Mouse (Mus musculus): Measurements from ENCODE around the gene Pigr. TPM values are rescaled to one million over a fixed set of nuclear protein-coding genes. Genes with fewer than 3 reads are reported as not detected.

Pigr gene
- polyA plus RNA-seq, 1 experiment from 2014 or later: not detected

DNA sequence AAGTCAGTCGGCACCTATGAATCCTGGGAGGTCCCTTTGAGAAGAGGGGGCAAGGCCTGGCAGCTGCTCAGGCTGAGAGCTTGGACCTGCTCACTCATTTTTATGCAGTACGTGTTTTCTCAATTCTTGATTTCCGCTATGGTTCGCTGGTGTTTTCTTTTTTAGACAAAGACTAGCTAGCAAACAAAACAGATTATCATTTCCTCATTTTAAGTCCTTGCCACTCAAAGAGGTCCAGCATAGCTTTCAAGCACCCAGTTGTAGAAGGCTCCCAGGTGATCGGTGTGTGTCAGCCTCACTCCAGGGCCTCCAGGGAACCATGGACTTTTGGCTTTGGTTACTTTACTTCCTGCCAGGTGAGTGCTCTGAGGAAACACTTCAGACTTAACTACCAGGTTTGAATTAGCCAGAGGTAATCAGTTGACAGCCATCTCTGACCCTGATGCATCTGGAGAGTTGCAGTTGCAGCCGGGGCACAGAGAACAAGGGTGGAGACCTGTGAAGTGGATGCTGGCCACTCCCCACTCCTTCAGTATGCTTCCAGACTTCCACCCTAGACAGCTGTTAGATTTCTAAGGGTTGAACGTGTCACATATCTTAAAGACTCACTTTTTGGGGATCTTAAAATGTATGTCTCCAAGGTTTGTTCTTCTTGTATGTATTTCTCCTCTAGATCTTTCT lies 39.2 kb downstream of the Pigr start, which contains the start of gene Fcmr:
Fcmr (plus strand) TSS at position 129 of the 681 bp plus-strand sequence.
- WGBS: 69% methylated on average over 7 of the region's 7 CpGs
- no peak for ATAC-seq (replicated peaks)
- no peak within 1 kb of the TSS for H3K4me2 ChIP-seq (replicated peaks)

DNA sequence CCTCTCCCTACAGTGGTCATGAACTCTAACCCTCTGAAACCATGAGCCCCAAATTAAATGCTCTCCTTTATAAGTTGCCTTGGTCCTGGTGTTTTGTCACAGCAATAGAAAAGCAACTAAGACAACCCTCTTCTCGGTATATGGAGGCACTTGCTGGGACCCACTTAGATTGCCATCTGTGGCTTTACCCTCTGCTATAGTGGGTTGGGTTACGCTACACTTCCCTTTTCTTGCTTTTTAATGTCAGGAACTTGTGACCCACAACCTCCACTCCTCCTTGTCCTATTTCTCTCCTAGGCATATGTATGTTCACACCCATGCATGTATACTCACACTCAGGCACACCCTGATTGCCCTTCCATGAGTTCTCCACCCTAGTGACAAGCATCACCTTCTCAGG lies 46.4 kb downstream of the Pigr start:
- WGBS: 92% methylated on average over 2 of the region's 2 CpGs
- Histone ChIP-seq H3K4me3 (no peak overlapping the region), H3K9ac (replicated peaks) (no peak overlapping the region), H3K27ac (replicated peaks) (no peak overlapping the region), H3K36me3 (no peaks in the 10 kb centered on the region), H3K27me3 (peaks cover 6% of the 10 kb centered on the region), H3K4me1 (peaks cover 3% of the 10 kb centered on the region; the same call in 1 of the 2 replicates), H3K9me3 (no peaks in the 10 kb centered on the region), H3K4me2 (replicated peaks) (no peak overlapping the region)
- no peak for ATAC-seq (replicated peaks)

More for the DNA sequence above, 39.2 kb downstream of the Pigr start, which contains the start of gene Fcmr:
- H3K4me1 ChIP-seq: no peaks in the 10 kb centered on the region
- H3K9me3 ChIP-seq: no peaks in the 10 kb centered on the region
- H3K4me3 ChIP-seq: no peak within 1 kb of the TSS
- no peaks in the 10 kb centered on the region for H3K36me3 ChIP-seq
- H3K27me3 ChIP-seq: no peaks in the 10 kb centered on the region
- H3K27ac ChIP-seq (replicated peaks): no peak within 1 kb of the TSS
- no peak within 1 kb of the TSS for H3K9ac ChIP-seq (replicated peaks)

DNA sequence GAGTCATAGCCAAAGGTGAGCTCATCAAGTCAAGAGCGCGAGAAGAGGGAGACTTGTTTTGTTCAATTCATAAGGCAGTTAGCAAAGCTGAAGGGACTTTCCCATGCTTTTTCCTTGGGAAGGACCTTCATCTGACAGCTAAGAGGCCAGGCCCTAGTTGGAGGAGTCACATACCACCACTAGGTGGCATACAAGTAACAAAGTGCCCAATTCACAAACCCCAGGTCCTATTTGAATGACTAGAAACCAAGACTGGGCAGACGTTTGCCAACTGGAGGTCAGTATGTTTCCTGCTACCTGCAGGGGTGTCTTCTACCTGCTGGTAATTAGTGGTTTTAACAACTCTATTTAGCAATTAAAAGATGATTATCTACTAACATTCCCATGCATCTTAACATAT lies 48.7 kb downstream of the Pigr start:
- Histone ChIP-seq H3K4me1 (peaks cover 6% of the 10 kb centered on the region; the same call in 1 of the 2 replicates), H3K27me3 (peaks cover 8% of the 10 kb centered on the region), H3K27ac (replicated peaks) (no peak overlapping the region), H3K4me2 (replicated peaks) (no peak overlapping the region), H3K4me3 (no peak overlapping the region), H3K36me3 (no peaks in the 10 kb centered on the region), H3K9ac (replicated peaks) (no peak overlapping the region), H3K9me3 (no peaks in the 10 kb centered on the region)
- ATAC-seq (replicated peaks): 0 out of 2 replicates have a peak, but pooled peaks have one; percentile 41
- 40% methylated on average over 3 of the region's 3 CpGs for WGBS

DNA sequence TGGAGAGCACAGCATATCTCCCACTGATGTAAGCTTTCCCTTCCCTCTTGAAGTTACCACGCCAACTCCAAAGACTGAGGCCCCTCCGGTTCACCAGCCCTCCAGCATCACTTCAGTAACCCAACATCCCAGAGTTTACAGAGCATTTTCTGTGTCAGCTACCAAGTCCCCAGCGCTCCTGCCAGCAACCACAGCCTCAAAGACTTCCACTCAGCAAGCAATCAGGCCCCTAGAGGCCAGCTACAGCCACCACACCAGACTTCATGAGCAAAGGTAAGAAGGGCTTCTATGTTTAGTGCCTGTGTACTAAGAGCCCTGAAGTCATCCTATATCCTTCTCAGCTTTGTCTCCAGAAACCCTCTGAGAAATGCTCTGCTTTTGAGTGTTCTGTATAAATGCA lies 49.4 kb downstream of the Pigr start:
- WGBS: 77% methylated on average over 3 of the region's 3 CpGs
- Histone ChIP-seq H3K4me3 (no peak overlapping the region), H3K4me2 (replicated peaks) (no peak overlapping the region), H3K9ac (replicated peaks) (no peak overlapping the region), H3K4me1 (peaks cover 6% of the 10 kb centered on the region; the same call in 1 of the 2 replicates), H3K27ac (replicated peaks) (no peak overlapping the region), H3K36me3 (no peaks in the 10 kb centered on the region), H3K27me3 (peaks cover 8% of the 10 kb centered on the region), H3K9me3 (no peaks in the 10 kb centered on the region)
- ATAC-seq (replicated peaks): no peak

DNA sequence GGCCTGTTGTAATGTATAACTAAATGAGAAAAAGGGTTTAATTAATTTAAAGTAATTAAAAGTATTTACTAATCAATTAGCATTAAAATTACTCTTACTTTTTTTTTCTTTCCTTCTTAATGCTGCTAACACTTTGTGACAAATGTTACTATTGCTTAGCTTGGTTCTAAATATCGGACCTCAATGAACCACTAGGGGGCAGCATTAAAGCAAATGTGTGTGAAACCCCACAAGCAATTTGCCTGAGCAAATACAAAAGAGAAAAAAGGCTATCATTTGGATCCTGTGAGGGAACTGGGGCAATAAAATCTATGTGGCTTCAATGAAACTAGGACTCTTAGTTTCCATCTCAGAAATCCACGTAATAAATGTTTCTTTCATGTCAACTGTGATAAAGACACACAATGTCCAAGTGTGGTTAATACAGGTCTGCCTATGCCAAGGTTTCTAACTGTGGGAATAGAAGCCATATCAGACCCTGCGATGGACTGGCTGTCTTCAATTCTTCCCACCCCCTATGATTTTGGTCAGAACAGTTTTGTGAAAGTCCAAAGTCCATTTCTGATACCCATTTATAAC lies 50.5 kb downstream of the Pigr start:
- Histone ChIP-seq H3K4me1 (peaks cover 6% of the 10 kb centered on the region; the same call in 1 of the 2 replicates), H3K9me3 (no peaks in the 10 kb centered on the region), H3K27me3 (peaks cover 8% of the 10 kb centered on the region), H3K27ac (replicated peaks) (no peak overlapping the region), H3K9ac (replicated peaks) (no peak overlapping the region), H3K4me2 (replicated peaks) (no peak overlapping the region), H3K4me3 (no peak overlapping the region), H3K36me3 (no peaks in the 10 kb centered on the region)
- ATAC-seq (replicated peaks): peak; percentile 45; the same call in 1 of the 2 replicates
- WGBS: 22% methylated on average over 3 of the region's 3 CpGs

DNA sequence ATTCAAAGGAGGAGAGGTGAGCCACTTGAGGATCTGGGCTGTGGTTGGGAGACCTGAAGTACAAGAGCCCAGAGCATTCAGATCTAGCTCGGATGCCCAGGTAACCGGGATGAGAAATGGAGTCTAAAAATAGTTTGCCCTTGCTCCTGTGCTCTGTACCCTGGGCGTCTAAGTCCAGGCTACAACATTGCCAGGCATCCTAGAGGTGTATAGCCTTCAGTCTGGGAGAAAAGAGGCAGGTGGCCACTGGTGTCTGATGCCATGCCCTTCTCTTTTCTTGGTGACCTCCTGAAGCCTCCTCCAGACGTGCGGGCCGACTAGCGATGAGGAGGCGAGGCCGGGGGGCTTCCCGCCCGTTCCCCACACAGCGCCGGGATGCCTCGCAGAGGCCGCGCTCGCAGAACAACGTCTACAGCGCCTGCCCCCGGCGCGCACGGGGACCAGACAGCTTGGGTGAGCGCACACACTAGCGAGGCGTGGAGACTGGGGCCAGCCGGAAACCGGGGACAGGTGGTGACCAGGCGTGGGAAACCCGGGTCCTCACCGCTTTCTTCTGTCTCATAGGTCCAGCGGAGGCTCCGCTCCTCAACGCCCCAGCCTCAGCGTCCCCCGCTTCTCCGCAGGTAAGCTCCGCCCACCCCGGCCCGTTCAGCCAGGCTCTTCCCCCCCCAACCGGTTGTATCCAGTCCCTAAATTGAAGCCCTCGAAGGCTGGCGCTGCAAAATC lies 51.6 kb downstream of the Pigr start:
- Histone ChIP-seq H3K27ac (replicated peaks) (no peak overlapping the region), H3K4me1 (peaks cover 6% of the 10 kb centered on the region; the same call in 1 of the 2 replicates), H3K36me3 (no peaks in the 10 kb centered on the region), H3K9me3 (no peaks in the 10 kb centered on the region), H3K4me3 (peak overlapping the region; percentile 45), H3K9ac (replicated peaks) (peak overlapping the region; percentile 46), H3K4me2 (replicated peaks) (peak overlapping the region; percentile 78), H3K27me3 (peaks cover 8% of the 10 kb centered on the region)
- peak; percentile 75 for ATAC-seq (replicated peaks)
- WGBS: 3% methylated on average over 43 of the region's 43 CpGs

DNA sequence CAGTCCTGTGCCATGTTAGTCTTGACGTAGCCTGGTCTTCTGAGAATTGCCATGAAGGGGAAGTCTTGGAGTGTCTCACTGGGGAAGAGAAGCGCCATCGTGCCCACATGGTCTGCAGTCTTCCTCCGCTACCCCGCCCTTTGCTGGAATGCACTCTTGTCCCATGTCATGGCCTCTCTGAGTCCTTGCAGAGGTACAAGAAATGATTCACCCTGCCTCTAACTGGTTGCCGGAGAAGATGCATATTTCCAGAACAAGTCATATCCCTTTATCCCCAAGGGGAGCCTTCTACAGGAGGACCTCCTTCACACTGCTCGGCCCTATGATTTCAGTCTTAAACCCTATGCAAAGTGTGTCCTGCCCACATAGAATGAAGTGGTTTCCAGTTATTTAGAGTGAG lies 53.4 kb downstream of the Pigr start:
- H3K4me3 ChIP-seq: no peak overlapping the region
- H3K9me3 ChIP-seq: no peaks in the 10 kb centered on the region
- H3K9ac ChIP-seq (replicated peaks): no peak overlapping the region
- H3K27me3 ChIP-seq: peaks cover 8% of the 10 kb centered on the region
- no peak overlapping the region for H3K4me2 ChIP-seq (replicated peaks)
- peaks cover 6% of the 10 kb centered on the region; the same call in 1 of the 2 replicates for H3K4me1 ChIP-seq
- 91% methylated on average over 7 of the region's 7 CpGs for WGBS
- ATAC-seq (replicated peaks): no peak
- no peak overlapping the region for H3K27ac ChIP-seq (replicated peaks)
- H3K36me3 ChIP-seq: no peaks in the 10 kb centered on the region

DNA sequence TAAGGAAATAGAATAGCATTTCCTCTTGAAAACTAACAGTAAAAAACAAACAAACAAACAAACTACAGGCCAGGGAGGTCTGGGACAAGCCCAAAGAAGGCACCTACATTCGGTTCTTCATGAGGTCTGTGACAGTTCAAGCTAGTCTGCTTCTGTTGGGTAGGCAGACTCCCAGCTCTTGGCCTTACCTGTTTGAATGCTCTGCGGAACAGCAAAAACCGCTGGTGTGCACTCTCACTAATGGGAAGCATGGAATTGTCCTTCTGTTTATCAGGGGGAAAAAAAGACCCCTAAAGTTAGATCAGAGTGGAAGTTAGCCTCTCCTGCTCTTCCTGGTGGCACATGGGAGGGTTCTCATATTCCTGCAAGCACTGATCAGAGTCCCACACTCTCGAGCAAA lies 56.7 kb downstream of the Pigr start:
- H3K27ac ChIP-seq (replicated peaks): no peak overlapping the region
- H3K36me3 ChIP-seq: no peaks in the 10 kb centered on the region
- peaks cover under 1% of the 10 kb centered on the region; the same call in 1 of the 2 replicates for H3K4me1 ChIP-seq
- H3K4me3 ChIP-seq: no peak overlapping the region
- ATAC-seq (replicated peaks): no peak
- H3K4me2 ChIP-seq (replicated peaks): no peak overlapping the region
- no peaks in the 10 kb centered on the region for H3K9me3 ChIP-seq
- WGBS: 88% methylated on average over 4 of the region's 4 CpGs
- no peaks in the 10 kb centered on the region for H3K27me3 ChIP-seq
- no peak overlapping the region for H3K9ac ChIP-seq (replicated peaks)

DNA sequence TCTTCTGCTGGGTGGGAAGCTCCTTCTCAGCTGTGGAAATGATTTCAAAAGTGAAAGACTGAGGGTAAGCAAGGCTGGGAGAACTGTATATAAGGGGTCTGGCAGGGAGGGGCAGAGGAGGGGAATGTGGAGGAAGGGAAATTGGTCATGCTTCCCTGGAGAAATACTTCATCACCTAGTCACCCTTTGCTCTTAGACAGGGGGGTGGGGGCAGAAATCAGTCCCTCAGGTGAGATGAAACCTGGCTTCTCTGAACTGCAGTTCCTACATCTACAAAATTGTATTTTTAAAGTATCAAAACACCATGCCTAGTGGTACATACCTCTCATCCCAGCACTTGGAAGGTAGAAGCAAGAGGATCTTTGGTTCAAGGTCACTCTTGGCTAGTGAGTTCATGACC lies 60.9 kb downstream of the Pigr start, which contains the start of gene Il24:
Il24 (minus strand) TSS at position 101 of the 400 bp plus-strand sequence.
- Histone ChIP-seq H3K27ac (replicated peaks) (no peak within 1 kb of the TSS), H3K9me3 (no peaks in the 10 kb centered on the region), H3K36me3 (no peaks in the 10 kb centered on the region), H3K4me2 (replicated peaks) (no peak within 1 kb of the TSS), H3K4me1 (no peaks in the 10 kb centered on the region), H3K9ac (replicated peaks) (no peak within 1 kb of the TSS), H3K4me3 (no peak within 1 kb of the TSS), H3K27me3 (no peaks in the 10 kb centered on the region)
- no peak for ATAC-seq (replicated peaks)

DNA sequence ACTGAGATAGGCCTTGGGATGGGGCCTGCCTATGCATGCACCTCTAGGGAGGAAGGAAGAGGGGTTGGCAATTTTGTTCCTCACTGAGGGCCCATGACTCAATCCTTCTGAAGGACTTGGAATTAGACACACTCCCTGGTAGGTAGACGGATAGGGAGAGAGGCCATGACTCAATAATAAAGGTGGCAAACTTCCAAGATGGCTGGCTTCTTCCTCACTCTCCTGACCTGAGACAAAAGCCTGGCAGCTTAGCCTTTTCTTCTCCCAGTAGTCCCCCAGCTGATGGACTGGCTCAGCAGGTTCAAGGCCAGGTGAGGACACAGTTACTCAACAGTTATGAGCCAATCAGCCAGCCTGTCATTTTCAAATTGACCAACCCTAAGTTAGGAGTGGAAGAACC lies 66.0 kb downstream of the Pigr start:
- H3K36me3 ChIP-seq: no peaks in the 10 kb centered on the region
- H3K27ac ChIP-seq (replicated peaks): no peak overlapping the region
- no peak overlapping the region for H3K9ac ChIP-seq (replicated peaks)
- WGBS: 61% methylated on average over 1 of the region's 1 CpGs
- no peak for ATAC-seq (replicated peaks)
- no peaks in the 10 kb centered on the region for H3K9me3 ChIP-seq
- H3K4me1 ChIP-seq: no peaks in the 10 kb centered on the region
- no peak overlapping the region for H3K4me2 ChIP-seq (replicated peaks)
- H3K4me3 ChIP-seq: no peak overlapping the region
- no peaks in the 10 kb centered on the region for H3K27me3 ChIP-seq

DNA sequence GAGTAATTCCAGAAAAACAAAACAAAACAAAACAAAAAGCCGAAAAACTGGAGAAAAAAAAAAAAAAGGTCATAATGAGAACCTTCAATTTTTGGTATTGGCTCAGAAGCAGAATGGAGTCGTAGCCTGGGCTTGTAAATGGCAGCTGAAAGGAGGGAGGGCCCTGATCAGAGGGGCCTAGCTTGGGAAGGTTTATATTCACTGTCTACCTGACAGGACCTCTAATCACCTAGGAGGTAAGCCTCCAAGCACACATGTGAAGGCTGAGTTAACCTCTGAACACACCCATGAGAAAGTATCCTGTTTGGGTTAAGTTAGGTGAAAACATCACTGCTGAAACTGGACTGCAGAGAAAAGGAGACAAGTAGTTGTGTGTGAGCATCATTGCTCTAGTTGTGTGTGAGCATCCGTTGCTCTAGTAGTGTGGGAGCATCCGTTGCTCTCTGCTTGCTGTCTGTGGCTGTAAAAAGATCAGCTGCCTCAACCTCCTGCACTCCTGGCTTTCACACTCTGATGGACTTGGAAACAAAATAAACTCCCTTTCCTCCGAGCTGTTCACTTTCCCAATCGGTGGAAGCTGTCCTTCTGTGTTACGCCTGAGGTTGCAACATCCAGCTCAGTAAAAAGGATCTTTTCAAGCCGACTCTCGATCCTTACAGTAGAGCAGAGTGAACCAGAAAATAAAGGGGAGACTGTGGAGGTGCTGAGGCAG lies 67.0 kb downstream of the Pigr start:
- Histone ChIP-seq H3K9ac (replicated peaks) (no peak overlapping the region), H3K27me3 (no peaks in the 10 kb centered on the region), H3K36me3 (no peaks in the 10 kb centered on the region), H3K27ac (replicated peaks) (no peak overlapping the region), H3K4me2 (replicated peaks) (no peak overlapping the region), H3K9me3 (no peaks in the 10 kb centered on the region), H3K4me3 (no peak overlapping the region), H3K4me1 (no peaks in the 10 kb centered on the region)
- WGBS: 68% methylated on average over 9 of the region's 9 CpGs
- no peak for ATAC-seq (replicated peaks)

DNA sequence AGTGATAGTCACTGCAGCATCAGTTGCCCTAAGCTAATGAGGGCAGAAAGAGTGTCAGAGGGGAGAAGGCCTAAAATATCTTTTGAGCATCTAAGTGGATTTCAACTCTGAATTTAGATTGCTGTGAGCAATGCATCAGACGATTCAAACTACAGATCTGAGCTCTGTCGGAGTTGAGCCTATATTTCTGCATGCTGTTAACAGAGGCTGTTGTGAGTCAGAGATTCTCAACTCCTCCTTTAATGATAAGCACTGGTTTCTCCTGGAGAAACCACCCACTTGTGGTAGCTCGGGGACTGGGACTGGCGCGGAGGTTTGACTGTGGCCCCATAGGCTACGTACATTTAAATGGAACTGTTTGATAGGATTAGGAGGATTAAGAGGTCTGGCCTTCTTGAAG lies 68.0 kb downstream of the Pigr start:
- Histone ChIP-seq H3K27me3 (no peaks in the 10 kb centered on the region), H3K4me1 (no peaks in the 10 kb centered on the region), H3K36me3 (no peaks in the 10 kb centered on the region), H3K9ac (replicated peaks) (no peak overlapping the region), H3K4me3 (no peak overlapping the region), H3K27ac (replicated peaks) (no peak overlapping the region), H3K4me2 (replicated peaks) (no peak overlapping the region), H3K9me3 (no peaks in the 10 kb centered on the region)
- 25% methylated on average over 6 of the region's 6 CpGs for WGBS
- no peak for ATAC-seq (replicated peaks)

Data from forebrain, embryonic 15.5 days (tissue).